In the genomic region with DNA sequence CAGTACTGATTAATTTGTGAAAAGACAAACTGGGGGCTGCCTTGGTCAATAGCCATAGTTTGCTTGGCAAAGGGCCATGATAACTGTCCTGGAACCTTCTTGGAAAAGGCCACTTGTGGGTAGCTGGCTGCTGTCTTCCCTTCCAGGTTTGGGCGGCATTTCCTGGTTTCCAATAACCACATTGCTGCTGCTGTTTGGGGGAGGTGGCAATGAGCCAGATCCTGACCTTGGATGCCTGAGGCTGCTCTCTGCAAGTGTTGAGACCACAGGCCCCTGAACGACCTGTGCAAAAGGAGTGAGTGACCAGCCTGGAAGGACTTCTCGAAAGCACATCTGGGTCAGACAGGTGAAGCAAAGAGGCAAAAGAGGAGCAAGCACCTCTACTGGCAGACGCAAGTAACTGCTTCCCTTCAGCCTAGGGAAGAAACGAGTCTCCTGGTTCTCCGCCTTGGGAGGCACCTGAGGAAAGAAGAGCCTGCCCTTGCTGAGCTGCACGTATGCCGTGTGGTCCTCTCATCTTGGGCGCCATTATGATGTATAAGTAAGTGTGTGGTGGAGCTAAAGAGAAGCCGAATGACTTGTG, we compare ENCODE assay signal across 13 mouse cellular contexts.
DNase-seq lines count a peak whose midpoint lies in the region; ATAC-seq and TF ChIP-seq lines count a peak whose summit lies in the region.
"Had no signal": no experiment of that assay in that cellular context is flagged by ENCODE, and none has a peak within 500 bp of the region (broad histone marks: within the 10 kb centered on the region; RNA-seq: fewer than 3 reads in every experiment).

No protein-coding gene starts in this region.

- 49% methylated on average over 10 of the region's 10 CpGs for WGBS in kidney, embryonic 15.5 days
- 67% methylated on average over 10 of the region's 10 CpGs for WGBS in midbrain, postnatal 0 days
- WGBS in midbrain, embryonic 16.5 days = 59% methylated on average over 10 of the region's 10 CpGs
- 58% methylated on average over 10 of the region's 10 CpGs for WGBS in stomach, postnatal 0 days

- no peak overlapping the region for H3K27ac ChIP-seq in kidney, embryonic 15.5 days
- H3K27ac ChIP-seq in midbrain, postnatal 0 days (ENCODE audit: low read depth, low read length) = no peak overlapping the region
- no peak overlapping the region for H3K27ac ChIP-seq in midbrain, embryonic 16.5 days (ENCODE audit: low read length)
- no peak overlapping the region for H3K27ac ChIP-seq in stomach, postnatal 0 days (replicated peaks)
- H3K27ac ChIP-seq: liver, embryonic 13.5 days; midbrain, embryonic 12.5 days had no signal

- TF ChIP-seq CTCF in midbrain, postnatal 0 days (IDR thresholded peaks at IDR 0.05) = peak; percentile 54
- peak; percentile 57; the same call in 1 of the 2 replicates for TF ChIP-seq CTCF in stomach, postnatal 0 days (IDR thresholded peaks at IDR 0.05; ENCODE audit: low read depth)

- no peak overlapping the region for H3K9ac ChIP-seq in kidney, embryonic 15.5 days
- H3K9ac ChIP-seq in midbrain, postnatal 0 days (replicated peaks; ENCODE audit: low read length, poor library complexity, severe bottlenecking) = no peak overlapping the region
- no peak overlapping the region for H3K9ac ChIP-seq in midbrain, embryonic 16.5 days (ENCODE audit: low read depth, low read length)
- H3K9ac ChIP-seq in stomach, postnatal 0 days (ENCODE audit: low read length) = no peak overlapping the region
- H3K9ac ChIP-seq: liver, embryonic 13.5 days; midbrain, embryonic 12.5 days had no signal

- no peaks in the 10 kb centered on the region for H3K9me3 ChIP-seq in kidney, embryonic 15.5 days (replicated peaks)
- no peaks in the 10 kb centered on the region for H3K9me3 ChIP-seq in midbrain, postnatal 0 days (ENCODE audit: low read length)
- no peaks in the 10 kb centered on the region for H3K9me3 ChIP-seq in midbrain, embryonic 16.5 days (replicated peaks; ENCODE audit: control insufficient read depth, low read length, poor library complexity, severe bottlenecking)
- no peaks in the 10 kb centered on the region for H3K9me3 ChIP-seq in stomach, postnatal 0 days (ENCODE audit: control insufficient read depth, low read length)
- H3K9me3 ChIP-seq: forebrain, embryonic 10.5 days; liver, embryonic 13.5 days; midbrain, embryonic 12.5 days had no signal

- H3K36me3 ChIP-seq in kidney, embryonic 15.5 days = no peaks in the 10 kb centered on the region
- H3K36me3 ChIP-seq in midbrain, postnatal 0 days (ENCODE audit: insufficient read depth, low read length) = no peaks in the 10 kb centered on the region
- no peaks in the 10 kb centered on the region for H3K36me3 ChIP-seq in midbrain, embryonic 16.5 days (ENCODE audit: control insufficient read depth, insufficient read depth, low read length)
- H3K36me3 ChIP-seq in stomach, postnatal 0 days (ENCODE audit: control insufficient read depth, insufficient read depth, low read length) = no peaks in the 10 kb centered on the region
- H3K36me3 ChIP-seq: forebrain, embryonic 10.5 days; liver, embryonic 13.5 days; midbrain, embryonic 12.5 days had no signal

- H3K4me3 ChIP-seq in kidney, embryonic 15.5 days (replicated peaks) = no peak overlapping the region
- no peak overlapping the region for H3K4me3 ChIP-seq in midbrain, postnatal 0 days (ENCODE audit: low read depth, low read length)
- H3K4me3 ChIP-seq in midbrain, embryonic 16.5 days (ENCODE audit: low read depth, low read length) = no peak overlapping the region
- no peak overlapping the region for H3K4me3 ChIP-seq in stomach, postnatal 0 days (ENCODE audit: low read depth, low read length)
- H3K4me3 ChIP-seq: forebrain, embryonic 10.5 days; liver, embryonic 13.5 days; midbrain, embryonic 12.5 days had no signal

- DNase-seq in adrenal gland, postnatal 14 days = peak; percentile 44
- DNase-seq in adrenal gland, postnatal 36 days = no peak
- no peak for DNase-seq in kidney, adult 11 months
- no peak for DNase-seq in midbrain, postnatal 0 days (ENCODE audit: low spot score)
- DNase-seq in stomach, postnatal 0 days (ENCODE audit: low spot score) = no peak
- DNase-seq in embryo, embryonic 10 days (ENCODE audit: low spot score) = no peak
- DNase-seq: heart, adult 18-20 months; liver, embryonic 13.5 days; thymus, adult 2 months had no signal

- H3K4me1 ChIP-seq in kidney, embryonic 15.5 days = peaks cover 17% of the 10 kb centered on the region
- no peaks in the 10 kb centered on the region for H3K4me1 ChIP-seq in midbrain, postnatal 0 days (ENCODE audit: insufficient read depth, low read length)
- peaks cover 6% of the 10 kb centered on the region for H3K4me1 ChIP-seq in midbrain, embryonic 16.5 days (ENCODE audit: control insufficient read depth, insufficient read depth, low read length)
- peaks cover 4% of the 10 kb centered on the region; the same call in 1 of the 2 replicates for H3K4me1 ChIP-seq in stomach, postnatal 0 days (replicated peaks; ENCODE audit: control insufficient read depth, insufficient read depth)
- H3K4me1 ChIP-seq: liver, embryonic 13.5 days had no signal

- ATAC-seq in kidney, embryonic 15.5 days (replicated peaks; ENCODE audit: low FRiP score) = peak; percentile 9; the same call in 1 of the 2 replicates
- ATAC-seq in midbrain, postnatal 0 days (ENCODE audit: low FRiP score) = no peak
- ATAC-seq in midbrain, embryonic 16.5 days = no peak
- ATAC-seq in stomach, postnatal 0 days (ENCODE audit: low FRiP score, low TSS enrichment) = no peak

- H3K27me3 ChIP-seq in kidney, embryonic 15.5 days = peaks cover 5% of the 10 kb centered on the region; the same call in 1 of the 2 replicates
- peaks cover 4% of the 10 kb centered on the region; the same call in 1 of the 2 replicates for H3K27me3 ChIP-seq in midbrain, postnatal 0 days (ENCODE audit: insufficient read depth, low read length)
- peaks cover 4% of the 10 kb centered on the region for H3K27me3 ChIP-seq in midbrain, embryonic 16.5 days (ENCODE audit: control insufficient read depth, insufficient read depth, low read depth, low read length)
- no peaks in the 10 kb centered on the region for H3K27me3 ChIP-seq in stomach, postnatal 0 days (ENCODE audit: control insufficient read depth, insufficient read depth, low read length)

- peak overlapping the region; percentile 15; the same call in 1 of the 2 replicates for H3K4me2 ChIP-seq in kidney, embryonic 15.5 days
- no peak overlapping the region for H3K4me2 ChIP-seq in midbrain, postnatal 0 days (ENCODE audit: low read depth, low read length, poor library complexity, severe bottlenecking)
- H3K4me2 ChIP-seq in midbrain, embryonic 16.5 days (ENCODE audit: low read length) = no peak overlapping the region
- no peak overlapping the region for H3K4me2 ChIP-seq in stomach, postnatal 0 days (replicated peaks; ENCODE audit: low read depth)
- H3K4me2 ChIP-seq: liver, embryonic 13.5 days had no signal

- TF ChIP-seq EP300 in stomach, postnatal 0 days (optimal IDR thresholded peaks at IDR 0.05) = no peak
